Mouse (Mus musculus) embryonic fibroblast, embryonic 13.5 days (primary cell): ENCODE measurements around the gene Ssbp2. TPM values are rescaled to one million over a fixed set of nuclear protein-coding genes. Genes with fewer than 3 reads are reported as not detected.

Source experiments
- H3K27ac ChIP-seq: 2 replicates; pipeline ENCODE4 v1.5.1; 2012; ENCODE audit warnings: low read length, control low read depth, inconsistent platforms; ENCODE audit not compliant: insufficient read depth
- H3K4me1 ChIP-seq: 2 replicates; pipeline ENCODE4 v1.6.1; 2011; ENCODE audit warnings: low read length; ENCODE audit not compliant: control insufficient read depth, insufficient read depth
- H3K4me3 ChIP-seq: 2 replicates; pipeline ENCODE4 v1.5.1; 2011; ENCODE audit warnings: mild to moderate bottlenecking, control low read depth, low read length; ENCODE audit not compliant: insufficient read depth
- CTCF ChIP-seq: IDR thresholded peaks from 2 replicates; pipeline ENCODE4 v1.5.1; 2011; ENCODE audit warnings: mild to moderate bottlenecking, control low read depth, low read length, moderate library complexity, borderline replicate concordance; ENCODE audit not compliant: insufficient read depth
- POLR2A ChIP-seq: IDR thresholded peaks from 2 replicates; pipeline ENCODE4 v1.6.1; 2011; ENCODE audit warnings: low read depth, mild to moderate bottlenecking, control low read depth, low read length, moderate library complexity
- polyA plus RNA-seq: library from polyadenylated mRNA; stranded (reverse); fragments of >200 nt; gene quantifications from 2 replicates; pipeline ENCODE4 v1.2.4, GENCODE M21; 2011; ENCODE audit warnings: low read depth; ENCODE audit not compliant: missing spikeins, insufficient read length

Gene Ssbp2
- polyA plus RNA-seq, 1 experiment = 57.2 TPM

DNA sequence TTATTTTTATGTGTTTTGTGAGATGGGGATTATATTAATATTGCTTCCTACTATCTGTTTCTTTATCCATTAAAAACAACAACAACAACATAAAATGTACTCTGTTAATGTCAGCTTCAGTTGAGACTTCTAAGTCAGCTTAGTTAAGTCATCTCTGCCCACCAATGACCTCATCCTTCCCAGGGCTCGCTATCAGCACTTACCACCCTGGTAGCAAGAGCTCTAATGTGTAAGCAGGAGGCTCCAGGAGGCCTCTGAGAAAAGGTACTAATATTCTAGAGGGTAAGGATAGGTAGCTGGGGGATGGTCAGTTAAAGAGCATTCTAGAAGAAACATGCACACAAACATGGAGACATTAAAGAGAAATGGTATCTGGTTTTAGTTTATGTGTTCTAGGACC, 13.9 kb downstream of the Ssbp2 start:
- no peak overlapping the region for H3K27ac ChIP-seq
- TF ChIP-seq POLR2A = no peak
- no peak for TF ChIP-seq CTCF
- no peaks in the 10 kb centered on the region; the same call in 1 of the 2 replicates for H3K4me1 ChIP-seq
- no peak overlapping the region for H3K4me3 ChIP-seq

DNA sequence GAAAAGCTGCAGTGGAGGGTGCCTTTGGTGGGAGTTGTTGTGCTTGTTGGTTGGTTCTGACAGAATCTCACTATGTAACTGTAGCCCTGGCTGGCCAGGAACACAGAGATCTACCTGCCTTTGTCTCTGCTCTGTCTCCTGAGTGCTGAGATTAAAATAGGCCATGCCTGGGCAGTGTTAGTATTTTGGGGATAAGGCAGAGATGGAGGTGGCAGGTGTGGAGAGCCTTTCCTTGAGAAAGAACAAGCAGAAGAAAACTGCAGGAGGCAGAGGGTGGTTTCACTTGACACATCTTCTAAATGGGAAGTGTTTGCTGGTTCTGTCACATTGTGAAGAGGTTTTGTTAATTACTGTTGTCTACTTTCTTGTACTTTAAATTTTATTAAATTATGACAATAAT, 15.8 kb downstream of the Ssbp2 start:
- Histone ChIP-seq H3K27ac (no peak overlapping the region), H3K4me1 (no peaks in the 10 kb centered on the region; the same call in 1 of the 2 replicates), H3K4me3 (no peak overlapping the region)
- TF ChIP-seq CTCF = no peak
- TF ChIP-seq POLR2A = no peak

DNA sequence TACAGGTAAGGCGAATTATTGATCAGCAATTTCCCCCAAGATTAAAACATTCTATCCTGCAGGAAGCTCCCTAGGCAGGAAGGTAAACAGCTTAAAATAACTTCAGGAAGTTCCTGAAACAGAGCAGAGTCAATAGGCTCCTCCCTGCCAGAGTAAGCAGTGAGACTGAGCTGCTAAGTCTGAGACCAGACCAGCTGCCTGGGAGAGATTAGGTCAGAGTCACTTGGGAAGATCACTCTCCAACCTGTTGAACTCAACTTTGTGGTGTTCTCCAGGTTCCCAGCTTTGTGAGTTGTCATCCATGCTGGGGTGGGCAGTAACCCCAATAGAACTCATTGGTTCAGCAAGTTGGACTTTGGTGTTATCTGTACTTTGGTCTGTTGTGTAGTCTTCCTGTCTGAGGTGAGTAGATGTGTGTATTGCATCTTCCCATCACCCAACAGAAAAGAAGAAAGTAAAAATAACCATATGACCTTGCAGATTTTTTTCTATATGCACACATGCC, 16.6 kb downstream of the Ssbp2 start:
- Histone ChIP-seq H3K27ac (no peak overlapping the region), H3K4me3 (no peak overlapping the region), H3K4me1 (no peaks in the 10 kb centered on the region)
- TF ChIP-seq POLR2A (no peak), CTCF (no peak)

DNA sequence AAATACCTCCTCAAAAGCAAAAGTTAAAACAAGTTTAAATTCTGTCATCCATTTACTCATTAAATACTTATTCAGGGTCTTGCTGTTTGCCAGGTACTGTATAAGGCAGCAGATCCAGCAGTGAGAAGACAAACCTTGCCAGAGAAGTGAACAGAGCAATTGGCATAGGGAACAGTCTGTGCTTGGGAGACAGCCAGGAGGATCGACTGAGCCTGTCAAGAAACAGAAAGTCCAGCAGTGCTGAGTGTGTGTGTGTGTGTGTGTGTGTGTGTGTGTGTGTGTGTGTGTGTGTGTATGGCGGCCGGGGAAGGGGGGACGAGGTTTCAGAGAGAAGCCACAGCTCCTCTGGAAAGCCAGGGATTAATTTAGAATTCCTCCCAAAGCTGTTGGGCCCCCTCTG, 17.9 kb downstream of the Ssbp2 start:
- H3K4me1 ChIP-seq = no peaks in the 10 kb centered on the region
- no peak for TF ChIP-seq CTCF
- no peak for TF ChIP-seq POLR2A
- H3K27ac ChIP-seq = no peak overlapping the region
- H3K4me3 ChIP-seq = no peak overlapping the region

DNA sequence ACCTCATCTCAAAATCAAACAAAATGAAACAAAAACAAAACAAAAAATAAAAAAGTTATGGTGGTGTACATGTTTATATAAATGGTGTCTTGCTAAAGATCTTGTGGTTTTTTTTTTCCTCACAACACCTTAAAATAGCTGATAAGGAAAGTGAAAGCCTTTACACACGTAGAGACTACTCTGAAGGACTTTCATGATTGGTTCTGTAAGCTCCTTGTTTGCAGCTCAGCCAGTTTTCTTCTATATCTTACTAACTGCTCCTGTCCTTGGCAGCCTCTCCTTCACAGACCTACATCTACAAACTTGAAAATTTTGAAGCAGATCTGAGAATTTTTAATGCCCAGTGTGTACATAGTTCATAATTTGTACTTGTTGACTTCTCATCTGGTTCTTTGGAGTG, 24.2 kb downstream of the Ssbp2 start:
- H3K4me3 ChIP-seq = no peak overlapping the region
- TF ChIP-seq POLR2A = no peak
- TF ChIP-seq CTCF = no peak
- H3K27ac ChIP-seq = no peak overlapping the region
- no peaks in the 10 kb centered on the region for H3K4me1 ChIP-seq

DNA sequence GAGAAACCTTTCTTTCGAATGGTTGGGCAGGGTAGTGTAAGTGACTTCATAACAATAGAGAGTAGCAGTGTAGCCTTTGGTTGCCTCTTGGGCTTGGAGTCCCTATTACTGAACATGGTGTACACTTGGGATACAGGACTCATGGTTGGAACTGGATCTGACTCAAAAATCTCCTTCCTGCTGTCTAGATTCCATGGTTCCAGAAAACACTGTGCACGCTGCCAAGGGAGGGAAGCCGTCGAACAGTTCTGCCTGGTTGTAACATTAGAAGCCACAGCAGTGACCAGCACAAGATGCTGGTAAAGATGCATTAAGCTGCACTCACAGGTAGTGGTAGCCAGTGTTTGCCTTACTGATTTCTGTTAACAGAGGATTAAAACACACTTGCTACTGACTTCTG, 32.0 kb downstream of the Ssbp2 start:
- Histone ChIP-seq H3K27ac (no peak overlapping the region), H3K4me1 (peaks cover 4% of the 10 kb centered on the region), H3K4me3 (no peak overlapping the region)
- no peak for TF ChIP-seq CTCF
- TF ChIP-seq POLR2A = no peak

DNA sequence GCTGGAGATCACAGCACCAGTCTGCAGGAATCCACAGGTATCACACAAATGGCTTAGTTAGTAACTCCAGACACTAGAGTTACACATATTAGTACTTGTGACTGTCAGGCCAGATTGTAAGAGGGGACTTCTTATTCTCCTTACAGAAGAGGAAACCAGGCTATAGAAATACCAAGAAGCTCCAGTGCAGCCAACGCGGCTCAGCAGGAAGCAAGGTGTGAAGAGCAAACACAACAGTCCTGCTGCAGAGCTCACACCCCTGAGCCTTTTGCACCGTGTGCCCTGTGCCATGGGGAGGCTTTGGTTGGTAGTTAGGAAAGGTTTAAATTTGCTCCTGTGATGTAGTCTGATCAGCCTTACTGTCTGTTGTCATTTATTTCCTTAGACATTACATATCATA, 37.0 kb downstream of the Ssbp2 start:
- no peak overlapping the region for H3K4me3 ChIP-seq
- H3K27ac ChIP-seq = no peak overlapping the region
- H3K4me1 ChIP-seq = peaks cover 2% of the 10 kb centered on the region
- TF ChIP-seq CTCF (no peak), POLR2A (no peak)

DNA sequence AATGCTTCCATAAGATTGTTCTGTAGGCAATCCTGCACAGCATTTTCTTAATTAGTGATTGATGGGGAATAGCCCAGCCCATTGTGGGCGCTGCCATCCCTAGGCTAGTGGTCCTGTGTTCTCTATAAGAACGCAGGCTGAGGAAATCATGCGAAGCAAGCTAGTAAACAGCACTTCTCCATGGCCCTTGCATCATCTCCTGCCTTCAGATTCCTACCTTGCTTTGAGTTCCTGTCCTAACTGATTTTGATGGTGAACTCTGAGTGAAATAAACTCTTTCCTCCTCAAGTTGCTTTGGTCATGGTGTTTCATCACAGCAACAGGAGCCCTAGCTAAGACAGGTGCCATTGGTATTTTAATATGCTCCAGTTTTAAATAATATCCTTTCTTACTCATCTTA, 41.7 kb downstream of the Ssbp2 start:
- no peak overlapping the region for H3K4me3 ChIP-seq
- H3K27ac ChIP-seq = no peak overlapping the region
- no peaks in the 10 kb centered on the region for H3K4me1 ChIP-seq
- TF ChIP-seq POLR2A = no peak
- no peak for TF ChIP-seq CTCF

DNA sequence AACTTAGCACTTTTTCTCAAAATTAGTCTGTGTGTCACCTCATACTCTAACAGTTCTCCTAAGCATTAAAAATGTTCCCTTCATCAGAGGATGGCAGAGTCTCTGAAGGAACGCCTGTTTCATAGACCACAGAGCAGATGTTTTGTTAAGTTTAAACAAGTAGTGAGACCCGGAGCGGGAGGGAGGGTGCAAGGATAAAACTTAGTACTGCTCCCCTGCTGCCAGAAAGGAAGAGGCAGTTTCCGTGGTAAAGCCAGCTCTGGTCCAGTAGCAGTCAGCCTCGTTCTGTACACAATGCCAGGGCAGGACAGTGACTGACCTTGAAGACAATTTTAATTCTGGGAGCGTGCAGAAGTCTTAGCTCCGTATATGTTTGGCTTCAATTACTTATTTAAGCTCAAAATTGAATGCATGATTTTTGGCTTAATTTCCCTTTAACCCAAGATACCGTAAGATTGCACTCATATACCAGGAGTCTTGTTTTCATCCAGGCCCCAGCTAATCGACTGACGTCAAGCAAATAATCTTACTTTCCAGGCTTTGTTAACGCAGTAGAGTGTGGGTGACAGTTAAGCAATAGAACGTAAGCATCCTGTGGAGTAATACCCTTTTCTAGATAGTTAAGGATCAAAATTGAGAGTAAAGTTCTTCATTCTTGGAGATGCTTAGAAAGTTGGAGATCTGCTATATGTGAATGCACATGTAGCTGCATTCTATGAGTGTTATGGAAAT, 42.7 kb downstream of the Ssbp2 start:
- no peaks in the 10 kb centered on the region for H3K4me1 ChIP-seq
- H3K4me3 ChIP-seq = no peak overlapping the region
- no peak overlapping the region for H3K27ac ChIP-seq
- TF ChIP-seq POLR2A (no peak), CTCF (no peak)

DNA sequence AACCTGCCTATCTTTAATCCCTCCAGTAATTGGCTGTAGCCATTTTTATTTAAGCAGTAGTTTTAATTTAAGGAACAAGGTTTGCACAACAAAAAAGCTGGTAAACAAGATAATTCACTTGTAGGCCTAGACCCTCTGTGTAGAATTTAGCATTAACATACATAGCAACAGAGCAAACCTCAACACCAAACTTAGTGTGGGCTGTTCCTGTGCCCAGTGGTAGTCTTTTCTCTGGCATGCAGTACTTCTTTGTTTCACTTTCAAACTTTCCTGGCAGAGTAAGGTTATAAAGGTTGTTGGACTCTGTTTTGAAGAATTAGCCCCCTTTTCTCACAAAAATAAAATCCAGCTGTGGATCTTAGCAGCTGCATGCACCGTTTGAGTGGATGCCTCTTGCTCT, 48.9 kb downstream of the Ssbp2 start:
- H3K27ac ChIP-seq = no peak overlapping the region
- H3K4me1 ChIP-seq = no peaks in the 10 kb centered on the region
- no peak overlapping the region for H3K4me3 ChIP-seq
- no peak for TF ChIP-seq POLR2A
- TF ChIP-seq CTCF = no peak

DNA sequence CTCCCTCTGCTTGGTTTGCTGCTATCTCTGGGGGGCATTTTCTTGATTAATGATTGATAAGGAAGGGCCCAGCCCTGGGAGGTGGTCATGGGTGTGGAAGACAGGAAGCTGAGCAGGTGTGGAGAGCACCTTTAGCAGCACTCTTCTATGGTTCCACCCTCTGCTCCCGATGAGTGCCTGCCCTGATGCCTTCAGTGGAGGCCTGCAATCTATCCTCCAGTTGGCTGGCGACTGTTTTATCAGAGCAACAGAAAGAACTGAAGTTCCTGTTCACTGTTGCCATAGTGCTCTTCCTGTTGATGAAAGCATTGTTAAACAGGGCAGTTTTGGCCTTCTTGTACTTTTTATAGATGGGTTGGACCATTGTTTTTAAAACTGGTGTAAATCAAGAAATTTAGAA, 49.4 kb downstream of the Ssbp2 start:
- no peak for TF ChIP-seq CTCF
- no peak for TF ChIP-seq POLR2A
- Histone ChIP-seq H3K4me1 (no peaks in the 10 kb centered on the region), H3K27ac (no peak overlapping the region), H3K4me3 (no peak overlapping the region)
